Mouse (Mus musculus): Measurements from ENCODE around the gene Flrt1.

The Flrt1 gene

DNA sequence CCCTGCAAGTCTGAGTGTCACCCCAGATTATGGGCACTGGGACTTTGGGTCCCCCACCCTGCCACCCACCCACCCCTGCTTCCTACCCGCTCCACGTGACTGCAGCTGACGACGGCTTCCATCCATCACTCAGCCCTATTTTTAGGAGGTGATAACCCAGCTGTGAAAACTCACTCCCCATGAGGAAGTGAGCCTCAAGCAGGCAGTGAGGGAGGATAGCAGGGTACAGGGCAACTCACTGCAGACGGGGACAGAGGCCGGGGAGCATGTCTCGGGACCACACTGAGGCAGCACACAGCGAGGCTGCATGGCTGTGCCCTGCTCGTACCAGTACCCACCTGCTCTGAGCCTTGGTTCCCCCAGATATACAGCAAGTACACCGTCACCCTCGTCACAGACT, 24.8 kb upstream of the Flrt1 start:
- no peak for DNase-seq (ENCODE audit: low spot score in 2 of 2)

DNA sequence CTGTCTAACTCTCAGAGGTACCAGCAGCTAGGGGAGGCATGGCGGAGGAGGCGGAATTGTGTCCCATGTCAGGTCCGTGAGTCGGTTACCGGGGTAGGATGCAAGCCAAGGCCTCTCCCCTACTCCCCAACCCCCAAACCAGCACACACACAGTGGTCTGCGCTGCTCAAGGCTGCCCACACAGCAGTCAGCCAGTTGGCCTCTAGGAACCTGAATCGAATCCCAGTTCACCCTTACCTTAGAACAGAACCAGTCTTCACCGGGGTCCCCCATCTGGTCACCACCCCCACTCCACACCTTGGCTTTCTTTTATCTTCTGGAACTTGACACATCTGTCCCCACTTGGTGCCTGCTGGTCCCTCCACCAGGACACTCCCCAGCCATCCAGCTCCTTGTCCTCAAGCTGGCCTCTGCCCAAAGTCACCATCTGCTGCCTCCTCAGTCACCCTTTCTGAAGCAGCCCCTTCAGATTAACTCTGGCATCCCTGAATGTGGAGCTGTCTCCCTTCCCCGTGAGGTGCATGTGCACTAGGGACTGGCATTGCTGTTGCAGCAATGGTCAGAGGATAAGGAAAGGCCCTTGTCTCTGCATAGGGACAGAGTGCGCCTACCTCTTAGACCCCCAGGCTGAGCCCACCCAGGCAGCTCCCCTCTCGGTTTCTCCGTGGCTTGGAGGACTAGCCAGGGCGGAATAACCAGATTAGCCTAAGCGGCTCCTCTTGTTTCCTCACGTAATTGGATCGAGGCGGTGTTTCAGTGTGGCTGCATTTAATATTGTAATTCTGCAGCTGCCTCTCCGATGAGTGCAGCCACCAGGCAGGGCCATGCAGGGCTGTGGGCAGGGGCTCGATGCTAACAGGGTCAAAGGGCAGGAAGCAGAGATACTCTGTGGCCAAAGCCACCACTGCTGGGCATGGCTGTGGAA, 23.3 kb upstream of the Flrt1 start:
- no peak for DNase-seq (ENCODE audit: low spot score in 2 of 2)

DNA sequence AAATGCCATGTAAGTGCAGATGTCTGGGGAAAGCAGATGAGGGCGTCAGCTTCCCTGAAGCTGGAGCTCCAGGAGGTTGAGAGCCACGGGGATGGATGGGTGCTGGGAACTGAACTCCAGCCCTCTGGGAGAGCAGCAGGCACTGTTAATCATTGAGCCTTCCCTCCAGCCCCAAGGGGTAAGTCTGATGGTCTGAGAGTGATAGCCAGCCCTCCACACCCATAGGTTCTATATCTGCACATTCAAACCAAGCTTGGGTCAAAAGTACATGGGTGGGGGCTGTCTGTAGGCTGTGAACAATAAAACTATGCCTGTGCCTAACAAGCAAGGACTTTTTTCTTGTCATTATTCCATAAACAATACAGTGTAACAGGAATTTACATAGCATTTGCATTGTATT, 21.4 kb upstream of the Flrt1 start:
- no peak for DNase-seq (ENCODE audit: low spot score in 2 of 2)

DNA sequence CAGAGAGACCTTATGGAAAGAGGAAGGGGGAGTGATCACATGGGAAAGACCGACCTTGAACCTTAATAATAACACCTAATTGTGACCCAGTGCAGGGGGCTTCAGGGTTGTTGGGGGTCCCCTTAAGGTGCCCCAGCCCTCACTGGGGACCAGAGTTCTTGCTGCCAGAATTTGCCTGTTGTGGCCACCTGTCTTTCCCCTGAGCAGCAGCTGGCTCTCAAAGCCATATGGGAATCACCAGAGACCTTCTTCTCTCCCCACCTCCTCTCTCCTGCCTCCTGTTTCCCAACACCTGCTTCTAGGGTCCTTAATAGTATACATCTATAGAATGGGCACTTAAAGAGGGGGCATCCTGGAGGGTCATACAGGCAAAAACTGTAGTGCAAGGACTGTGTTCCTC, 20.7 kb upstream of the Flrt1 start:
- DNase-seq (ENCODE audit: low spot score in 2 of 2), result no peak

DNA sequence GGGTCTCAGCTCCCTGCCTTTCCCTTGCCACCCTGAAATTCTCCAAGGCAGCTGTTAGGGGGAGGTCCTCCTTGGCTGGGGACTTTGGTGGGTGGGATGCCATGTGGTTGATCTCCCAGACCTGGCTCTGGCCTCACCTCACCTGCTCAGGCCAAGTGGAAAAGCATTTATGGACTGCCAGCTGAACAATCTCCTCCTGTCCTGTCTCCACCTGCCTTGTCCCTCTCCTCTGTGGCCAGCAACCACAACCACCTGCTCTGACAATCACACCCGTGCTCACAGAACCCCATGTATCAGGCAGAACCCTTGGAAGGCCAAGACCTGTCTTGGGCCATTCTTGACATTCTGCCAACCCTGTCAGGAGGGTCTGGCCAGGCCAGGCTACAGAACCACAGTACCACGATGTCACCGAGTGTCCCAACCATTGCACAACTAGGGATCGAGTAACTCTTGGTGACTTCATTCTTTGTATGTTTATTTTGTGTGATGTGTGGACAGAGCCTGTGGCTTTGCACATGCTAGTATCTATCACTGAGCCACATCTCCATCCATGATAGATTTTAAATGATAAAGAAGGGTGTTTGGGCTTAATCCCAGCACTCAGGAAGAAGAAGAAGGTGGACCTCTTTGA, 20.1 kb upstream of the Flrt1 start:
- no peak for DNase-seq (ENCODE audit: low spot score in 2 of 2)

DNA sequence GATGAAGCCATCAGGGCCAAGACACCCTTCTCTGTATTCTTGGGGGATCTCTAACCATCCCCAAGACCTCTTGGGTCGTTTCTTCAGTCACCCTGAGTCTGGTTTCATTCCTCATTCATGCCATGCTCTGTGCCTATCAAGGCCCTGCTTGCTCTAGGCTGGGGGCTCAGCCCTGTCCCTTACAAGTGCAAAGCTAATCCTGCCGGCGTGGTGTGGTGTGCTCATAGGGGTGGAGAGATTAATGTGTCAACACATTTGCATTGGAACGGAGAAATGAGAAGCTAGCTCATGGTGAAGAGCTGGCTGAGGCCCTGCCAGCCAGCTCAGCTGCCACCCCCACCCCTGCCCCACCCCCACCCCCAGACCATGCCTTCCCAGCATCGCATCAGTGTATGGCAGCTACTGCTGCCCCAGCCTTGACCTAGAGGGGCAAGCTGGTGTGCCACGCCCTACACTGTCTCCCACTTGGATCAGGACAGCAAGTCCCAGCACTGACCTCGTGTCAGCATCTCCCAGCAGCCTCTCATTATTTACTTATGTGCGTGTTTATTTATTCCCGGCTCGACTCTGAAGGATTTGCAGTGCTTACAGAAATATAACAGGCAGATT, 17.3 kb upstream of the Flrt1 start:
- no peak for DNase-seq (ENCODE audit: low spot score in 2 of 2)

DNA sequence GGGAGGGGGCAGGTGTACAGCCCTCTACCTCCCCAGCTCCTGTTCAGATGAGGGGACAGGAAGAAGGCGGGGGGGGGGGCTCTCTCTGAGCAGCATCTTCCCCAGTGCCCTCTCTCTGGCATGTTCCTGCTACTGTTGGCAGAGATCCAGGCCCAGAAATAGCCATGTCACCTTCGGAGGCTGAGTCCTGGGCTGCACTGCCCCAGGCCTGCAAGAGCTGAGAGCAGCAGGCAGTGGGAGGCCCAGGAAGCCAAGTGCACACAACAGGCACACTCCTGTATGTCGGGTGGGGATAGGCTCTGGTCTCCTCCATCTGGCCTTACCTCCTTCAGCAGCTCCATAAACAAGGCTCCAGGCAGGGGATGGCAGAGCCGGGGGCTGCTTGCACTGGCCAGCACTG, 16.7 kb upstream of the Flrt1 start:
- no peak for DNase-seq (ENCODE audit: low spot score in 2 of 2)

DNA sequence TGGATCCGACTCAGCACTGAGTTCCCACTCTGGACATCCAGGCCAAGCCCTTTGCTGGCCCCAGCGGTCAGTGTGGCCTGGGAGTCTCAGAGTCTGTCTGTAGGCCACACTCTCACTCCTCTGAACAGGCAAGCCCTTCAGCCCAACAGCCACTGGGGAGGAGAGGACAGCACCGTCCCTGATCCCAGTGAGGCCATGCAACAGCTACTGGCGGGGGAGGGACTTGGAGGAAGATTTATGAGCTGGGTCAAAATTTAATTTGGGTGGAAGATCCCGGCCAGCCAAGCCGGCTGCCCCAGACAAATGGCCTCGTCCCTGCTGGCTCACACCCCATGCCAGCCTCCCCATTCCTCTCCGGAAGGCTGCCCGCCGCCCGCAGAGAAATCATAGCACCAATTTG, 15.7 kb upstream of the Flrt1 start:
- DNase-seq (ENCODE audit: low spot score in 2 of 2), result no peak

DNA sequence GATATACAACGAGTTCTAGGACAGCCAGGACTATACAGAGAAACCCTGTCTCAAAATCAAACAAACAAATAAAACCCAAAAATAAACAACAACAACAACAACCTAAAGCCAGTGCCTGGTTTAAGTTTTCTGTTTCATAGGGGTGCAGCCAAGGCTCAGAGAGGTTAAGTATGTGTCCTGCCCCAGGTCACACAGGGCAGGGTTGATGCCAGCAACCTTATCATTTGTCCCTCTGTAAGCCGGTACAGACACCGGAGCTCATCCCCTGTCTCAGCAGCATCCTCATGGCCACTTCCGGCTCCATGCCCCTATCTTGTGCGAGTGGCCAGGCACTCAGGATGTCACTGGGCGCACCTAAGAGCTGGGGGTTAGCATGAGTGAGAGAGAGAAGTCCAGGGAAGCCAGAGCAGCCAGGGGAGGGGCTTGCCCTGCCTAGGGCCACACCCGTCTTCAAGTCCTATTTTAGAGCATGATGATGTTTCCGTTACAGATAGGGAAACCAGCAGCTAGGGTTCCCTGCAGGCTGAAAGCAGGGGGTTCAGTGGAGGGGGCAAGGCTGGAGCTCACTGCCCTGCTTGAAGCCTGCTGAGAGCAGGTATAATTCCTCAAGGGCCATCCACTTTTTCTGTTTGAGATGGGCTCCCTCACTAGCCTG, 12.3 kb upstream of the Flrt1 start:
- DNase-seq (ENCODE audit: low spot score in 2 of 2), result no peak

DNA sequence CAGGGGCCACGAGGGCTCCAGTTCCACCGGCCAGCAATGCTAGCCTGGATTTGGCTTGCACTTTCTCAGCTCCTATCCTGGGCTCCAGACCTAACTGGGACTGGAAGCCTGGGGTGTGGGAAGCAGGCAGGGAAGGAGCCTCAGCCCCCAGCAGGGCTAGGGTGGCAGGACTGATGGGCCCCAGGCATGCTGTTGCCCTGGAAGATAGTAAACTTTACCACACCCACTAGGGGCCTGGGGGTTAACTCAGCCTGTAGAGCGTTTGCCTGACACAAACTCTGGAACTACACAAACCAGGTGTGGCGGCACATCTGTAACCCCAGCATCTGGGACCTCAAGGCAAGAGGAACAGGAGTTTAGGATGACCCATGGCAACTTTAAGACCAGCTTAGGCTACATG, 11.6 kb upstream of the Flrt1 start:
- DNase-seq (ENCODE audit: low spot score in 2 of 2), result no peak

DNA sequence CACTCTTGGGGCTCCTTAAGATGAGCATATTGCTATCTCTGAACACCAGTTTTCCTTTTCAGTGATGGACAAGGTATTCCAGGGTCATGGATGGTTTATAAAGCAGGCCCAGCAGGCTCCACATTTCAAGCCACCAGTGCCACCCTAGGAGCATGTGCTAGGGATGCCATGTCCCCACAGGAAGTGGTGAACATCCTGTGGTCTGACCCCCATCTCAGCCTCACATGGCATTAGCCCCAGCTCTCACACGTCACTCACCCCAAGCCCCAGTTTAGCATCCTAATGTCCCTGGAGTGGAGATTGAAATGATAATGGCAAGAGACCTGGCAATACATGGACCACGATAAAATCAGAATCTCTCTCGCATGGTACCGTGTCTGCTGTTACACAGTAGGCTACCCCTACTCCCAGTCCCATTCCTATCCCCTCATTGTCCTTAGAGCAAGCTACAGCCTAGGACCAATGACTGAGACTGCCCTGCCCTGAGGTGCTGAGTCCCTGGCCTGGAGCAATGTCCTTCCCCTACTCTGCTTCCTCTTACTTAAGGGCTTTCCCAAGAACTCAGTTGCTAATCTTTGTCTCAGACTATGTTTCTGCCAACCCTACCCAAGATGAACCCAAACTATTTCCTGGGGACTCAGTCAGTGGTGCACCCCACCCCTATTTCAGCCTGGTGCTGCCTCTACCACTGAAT, 10.7 kb upstream of the Flrt1 start:
- DNase-seq (ENCODE audit: low spot score in 2 of 2), result no peak

DNA sequence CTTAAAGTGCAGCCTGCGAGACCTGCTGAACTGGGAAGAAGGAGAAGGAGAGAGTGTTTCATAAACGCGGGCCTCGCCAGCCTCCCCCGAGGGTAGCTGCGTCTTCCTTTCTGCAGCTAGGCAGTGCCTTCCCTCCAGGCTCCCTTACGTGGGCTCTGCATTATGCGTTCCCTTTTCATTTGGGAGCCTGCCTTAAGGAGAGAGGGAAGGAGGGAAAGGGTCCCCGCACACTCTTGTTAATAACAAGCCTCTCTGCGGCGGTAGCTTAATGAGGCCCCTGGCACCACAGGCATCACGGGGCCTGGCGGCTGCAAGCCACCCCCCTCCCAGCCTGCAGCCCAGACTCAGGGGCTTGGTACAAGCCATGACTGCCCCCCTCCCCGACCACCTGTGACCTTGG, 8.0 kb upstream of the Flrt1 start:
- no peak for DNase-seq (ENCODE audit: low spot score in 2 of 2)

DNA sequence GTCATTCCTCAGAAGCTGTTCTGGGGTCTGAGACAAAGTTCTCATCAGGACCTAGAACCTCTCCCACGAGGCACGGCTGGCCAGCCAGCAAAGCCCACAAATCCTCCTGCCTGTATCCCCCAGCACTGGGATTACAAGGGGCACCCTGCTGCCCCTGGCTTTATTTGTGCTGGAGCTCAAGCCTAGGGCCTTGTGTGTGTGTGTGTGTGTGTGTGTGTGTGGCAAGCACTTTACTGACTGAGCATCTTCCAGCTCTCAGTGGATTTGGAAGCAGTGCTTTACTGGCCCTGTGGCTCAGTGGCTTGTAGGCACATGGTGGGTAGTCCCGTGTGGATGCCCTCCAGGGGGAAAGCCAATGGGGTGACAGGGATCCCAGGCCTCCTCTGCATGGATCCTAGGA, 7.1 kb upstream of the Flrt1 start:
- no peak for DNase-seq (ENCODE audit: low spot score in 2 of 2)

DNA sequence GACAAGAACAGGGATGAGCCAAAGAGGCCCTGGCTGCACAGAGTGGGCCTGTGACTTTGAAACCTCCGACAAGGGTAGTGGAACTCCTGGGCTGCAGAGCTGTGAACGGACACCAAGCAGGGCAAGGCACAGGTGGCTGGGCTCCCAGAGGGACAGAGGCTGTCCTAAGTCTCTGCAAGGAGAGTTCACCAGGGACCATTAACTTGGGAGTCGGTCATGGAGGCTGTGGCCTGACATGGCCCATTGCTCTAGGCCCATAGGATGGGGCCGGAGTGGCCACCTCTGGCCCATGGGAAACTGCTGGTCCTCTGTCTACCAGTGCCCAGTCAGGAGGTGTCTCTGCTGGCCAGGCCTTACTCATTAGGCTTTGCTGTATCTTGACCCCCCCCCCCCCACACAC, 6.2 kb upstream of the Flrt1 start:
- DNase-seq (ENCODE audit: low spot score in 2 of 2), result no peak

DNA sequence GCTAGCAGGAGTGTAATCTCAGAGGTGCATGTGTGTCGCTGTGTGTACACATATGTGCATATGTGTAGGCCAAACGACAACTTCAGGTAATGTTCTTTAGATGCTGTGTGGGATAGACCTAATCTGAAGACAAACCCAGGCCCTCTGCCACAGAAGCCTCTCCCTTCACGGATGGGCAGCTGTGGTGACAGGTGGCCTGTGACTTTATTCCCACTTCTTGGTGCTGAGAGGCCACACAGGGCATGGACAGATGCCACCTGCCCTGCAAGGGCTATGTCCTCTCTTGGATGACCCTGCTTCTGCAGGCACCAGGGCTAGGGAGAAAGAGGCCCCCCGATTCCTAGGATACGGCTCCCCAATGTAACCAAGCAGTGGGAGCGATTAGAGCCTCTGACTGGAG, 5.8 kb upstream of the Flrt1 start:
- DNase-seq (ENCODE audit: low spot score in 2 of 2), result no peak

DNA sequence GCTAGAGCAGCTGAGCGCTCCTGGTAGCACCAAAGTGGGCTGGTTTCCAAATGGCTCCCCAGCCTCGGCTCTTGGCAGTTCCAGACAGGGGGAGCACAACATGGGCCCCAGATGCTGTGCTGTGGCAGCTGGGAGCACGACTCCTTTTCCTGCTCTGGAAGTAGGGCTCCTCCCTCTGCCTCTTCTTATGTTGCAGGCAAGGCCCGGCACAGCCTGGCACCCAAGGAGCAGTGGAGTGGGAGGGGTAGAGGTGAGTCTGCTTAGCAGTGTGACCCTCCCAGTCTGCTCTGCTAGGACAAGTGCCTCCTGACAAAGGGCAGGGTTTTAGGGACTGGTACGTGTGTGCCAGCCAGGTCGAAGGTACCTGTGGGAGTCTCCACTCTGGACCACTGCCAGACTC, 5.3 kb upstream of the Flrt1 start:
- no peak for DNase-seq (ENCODE audit: low spot score in 2 of 2)

DNA sequence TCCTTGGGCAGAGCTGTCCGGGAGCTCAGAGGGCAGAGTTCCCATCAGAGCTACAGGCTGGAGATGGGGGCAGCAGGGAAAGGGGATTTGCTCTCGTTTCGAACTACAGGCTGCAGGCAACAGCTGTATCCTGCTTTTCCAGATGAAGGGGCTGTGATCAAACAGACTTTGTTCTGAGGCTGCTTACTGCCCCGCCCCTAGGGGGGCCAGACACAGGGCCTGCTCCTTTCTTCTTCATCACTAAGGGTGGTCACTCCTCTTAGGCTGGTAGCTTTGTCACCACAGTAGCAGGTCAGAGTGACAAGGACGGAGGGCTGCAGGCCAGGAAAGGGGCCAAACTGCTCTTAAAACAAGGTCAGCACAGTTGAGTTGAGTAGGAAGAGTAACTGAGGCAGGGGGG, 4.6 kb upstream of the Flrt1 start:
- DNase-seq (ENCODE audit: low spot score in 2 of 2), result no peak

DNA sequence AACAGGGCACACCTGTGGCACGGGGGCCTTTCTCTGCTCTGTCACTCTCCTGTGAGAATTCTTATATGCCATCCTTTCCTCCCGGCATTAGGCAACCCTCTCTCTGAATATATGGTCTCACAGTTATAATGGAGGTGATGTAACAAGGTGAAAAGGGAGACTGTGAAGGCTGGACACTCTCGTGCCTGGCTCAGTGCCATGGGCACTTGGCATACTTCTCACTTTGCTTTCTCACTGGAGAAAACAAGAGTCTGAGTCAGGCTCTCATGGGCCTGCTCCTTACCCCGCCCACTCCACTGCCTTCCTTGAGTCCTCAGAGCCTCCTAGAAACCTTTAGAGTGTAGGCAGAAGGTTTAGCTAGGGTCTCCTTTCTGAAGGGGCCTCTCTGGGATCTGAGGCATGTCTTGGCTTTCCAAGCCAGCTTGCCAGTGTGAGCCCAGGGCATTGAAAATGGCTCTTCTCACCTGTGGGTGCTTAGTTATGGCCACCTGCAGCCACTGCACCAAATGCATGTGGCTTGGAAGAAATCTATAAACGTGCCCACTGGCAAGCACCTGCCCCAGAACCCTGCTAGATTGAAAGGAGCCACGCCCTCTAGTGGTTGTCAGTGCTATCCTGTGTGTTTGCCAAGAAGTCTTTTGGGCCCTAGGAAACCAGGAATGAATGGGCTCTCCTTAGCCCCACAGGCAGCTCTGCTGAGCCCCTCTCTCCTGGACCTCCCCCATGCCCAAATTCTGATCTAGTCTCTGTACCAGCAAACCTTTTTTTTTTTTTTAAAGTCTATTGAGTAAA, 2.8 kb upstream of the Flrt1 start:
- DNase-seq (ENCODE audit: low spot score in 2 of 2), result no peak

DNA sequence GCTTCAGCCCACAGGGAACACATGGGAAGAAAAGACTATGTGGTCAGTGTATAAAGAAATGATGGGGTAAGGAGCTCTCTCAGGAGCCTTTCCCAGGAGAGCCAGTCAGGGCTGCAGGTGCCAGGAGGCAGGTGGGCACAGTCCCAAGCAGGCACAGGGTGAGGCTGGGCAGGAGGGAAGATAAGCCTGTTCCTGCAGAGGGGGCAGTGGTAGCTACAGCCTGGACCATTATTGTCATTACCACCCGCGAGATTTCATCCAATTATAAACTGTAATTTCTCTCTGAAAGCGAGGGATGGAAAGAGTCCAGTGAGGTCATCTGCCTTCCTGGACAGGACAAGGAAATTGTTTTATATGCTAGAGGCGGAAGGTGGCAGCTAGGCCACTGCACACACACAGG, 1.6 kb upstream of the Flrt1 start:
- DNase-seq (ENCODE audit: low spot score in 2 of 2), result no peak

DNA sequence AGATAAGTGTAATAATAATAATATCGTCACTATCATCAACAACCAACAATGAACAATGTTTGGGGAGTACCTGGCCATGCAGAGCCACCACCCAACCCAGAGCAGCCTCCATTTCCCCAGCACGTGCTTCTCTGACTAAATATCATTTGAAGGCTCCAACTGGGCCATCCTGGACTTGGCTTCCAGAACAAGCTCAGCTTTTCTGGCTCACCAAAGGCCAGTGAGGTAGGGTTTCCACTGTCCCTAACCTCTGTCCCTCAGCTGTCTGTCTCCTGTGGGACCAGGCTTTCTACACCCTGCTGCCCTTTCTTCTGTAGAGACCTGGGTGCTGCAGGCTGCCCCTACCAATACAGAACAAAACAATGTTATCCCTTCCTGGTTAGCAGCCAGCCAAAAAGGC, 1.0 kb upstream of the Flrt1 start:
- DNase-seq (ENCODE audit: low spot score in 2 of 2), result no peak

DNA sequence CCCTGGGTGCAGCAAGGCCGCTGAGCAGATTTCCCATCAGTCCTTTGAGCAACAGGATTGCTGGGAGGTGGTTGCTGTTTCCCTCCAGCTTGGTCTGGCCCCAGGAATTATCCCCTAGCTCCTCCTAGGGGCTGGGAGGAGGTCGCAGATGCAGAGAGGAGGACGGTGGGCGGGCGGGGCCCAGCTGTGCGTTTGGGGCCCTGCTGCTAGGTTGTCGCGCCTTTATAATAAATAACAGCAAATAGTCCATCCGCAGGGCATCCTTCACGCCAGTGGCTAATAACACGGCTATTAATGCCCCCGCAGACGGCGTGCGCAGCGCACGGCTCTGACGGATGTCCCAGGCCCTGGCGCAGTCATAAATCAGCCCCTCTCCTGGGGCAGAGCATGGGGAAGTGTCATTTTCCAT, 1.5 kb downstream of the Flrt1 start:
- no peak for DNase-seq (ENCODE audit: low spot score in 2 of 2)

Measured in spleen, postnatal 14 days (tissue).